Mouse (Mus musculus): ENCODE measurements at regions not wholly inside any gene's neighbourhood (a gene's known extent, or its start where the extent isn't known, plus 50 kb on each side); places are given as distances from the start of the nearest gene placed in this dataset.

- TF ChIP-seq EP300 (IDR thresholded peaks at IDR 0.05): no peak
- no peak for TF ChIP-seq CTCF (IDR thresholded peaks at IDR 0.05)
Observed at GRCm38 (mm10) chr12:105906584-105906983, 103.4 kb upstream of the Vrk1 start.

Measured in lung, postnatal 0 days (tissue).